Mouse (Mus musculus): ENCODE measurements around the gene Nr1h4. TPM values are rescaled to one million over a fixed set of nuclear protein-coding genes. Genes with fewer than 3 reads are reported as not detected.
"Not testable (repeated sequence)": the region's sequence is repeated elsewhere in the genome, so short reads cannot be mapped to it uniquely, and the experiment has no call there.

Gene Nr1h4
- not detected in 2 replicates for polyA plus RNA-seq (2016; fragmentation: Nextera tagmentation; extraction: Ambion mirVana)

- H3K27ac ChIP-seq = no peak within 1 kb of the TSS
- no peak within 1 kb of the TSS for H3K4me3 ChIP-seq
- H3K4me1 ChIP-seq = no peaks in the 10 kb centered on the region
- no peaks in the 10 kb centered on the region for H3K36me3 ChIP-seq
- no peak for ATAC-seq (ENCODE audit: insufficient number of reproducible peaks, insufficient read depth, low FRiP score, low TSS enrichment)
- no peak within 1 kb of the TSS for H3K9ac ChIP-seq
- H3K9me3 ChIP-seq = no peaks in the 10 kb centered on the region
- WGBS = 78% methylated on average over 17 of the region's 17 CpGs
- H3K27me3 ChIP-seq = no peaks in the 10 kb centered on the region
- H3K4me2 ChIP-seq (replicated peaks) = no peak within 1 kb of the TSS
Observed at GRCm38 (mm10) chr10:89532929-89533727, at the start of gene Nr1h4. Gene Nr1h4, minus strand, starts transcription at chr10:89533585.

DNA sequence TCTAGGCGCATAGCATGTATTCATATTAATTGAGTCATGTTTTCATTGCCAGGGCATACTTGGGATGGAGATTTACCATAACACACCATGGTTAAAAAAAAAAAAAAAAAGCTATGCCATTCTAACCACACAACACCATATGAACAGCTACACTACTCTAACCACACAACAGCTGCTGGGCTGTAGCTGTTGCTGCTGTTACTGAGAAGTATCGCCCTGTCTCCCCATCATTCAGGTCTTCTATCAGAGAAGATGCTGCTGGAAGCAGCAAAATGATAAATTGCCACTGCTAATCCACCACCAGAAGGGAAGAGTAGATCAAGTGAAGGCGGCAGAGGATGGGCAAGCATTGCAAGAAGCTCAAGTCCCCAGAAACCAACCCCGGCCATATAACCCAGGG lies 45.4 kb upstream of the Nr1h4 start:
- ATAC-seq (ENCODE audit: insufficient number of reproducible peaks, insufficient read depth, low FRiP score, low TSS enrichment) = no peak
- Histone ChIP-seq H3K4me2 (replicated peaks) (no peak overlapping the region), H3K4me1 (no peaks in the 10 kb centered on the region), H3K36me3 (no peaks in the 10 kb centered on the region), H3K4me3 (no peak overlapping the region), H3K27me3 (no peaks in the 10 kb centered on the region), H3K9ac (no peak overlapping the region), H3K27ac (no peak overlapping the region), H3K9me3 (no peaks in the 10 kb centered on the region)
- 88% methylated on average over 4 of the region's 4 CpGs for WGBS

GRCm38 (mm10) chr10:89577666-89578065 lies 44.3 kb upstream of the Nr1h4 start:
- no peaks in the 10 kb centered on the region for H3K9me3 ChIP-seq
- no peak overlapping the region for H3K9ac ChIP-seq
- no peaks in the 10 kb centered on the region for H3K4me1 ChIP-seq
- WGBS = 81% methylated on average over 3 of the region's 3 CpGs
- no peak overlapping the region for H3K4me3 ChIP-seq
- H3K36me3 ChIP-seq = no peaks in the 10 kb centered on the region
- ATAC-seq (ENCODE audit: insufficient number of reproducible peaks, insufficient read depth, low FRiP score, low TSS enrichment) = no peak
- H3K4me2 ChIP-seq (replicated peaks) = no peak overlapping the region
- H3K27me3 ChIP-seq = no peaks in the 10 kb centered on the region
- no peak overlapping the region for H3K27ac ChIP-seq

GRCm38 (mm10) chr10:89573421-89573820 lies 40.0 kb upstream of the Nr1h4 start:
- WGBS = 90% methylated on average over 3 of the region's 3 CpGs
- no peak overlapping the region for H3K4me3 ChIP-seq
- no peaks in the 10 kb centered on the region for H3K4me1 ChIP-seq
- no peaks in the 10 kb centered on the region for H3K27me3 ChIP-seq
- no peaks in the 10 kb centered on the region for H3K36me3 ChIP-seq
- no peak for ATAC-seq (ENCODE audit: insufficient number of reproducible peaks, insufficient read depth, low FRiP score, low TSS enrichment)
- H3K9ac ChIP-seq = no peak overlapping the region
- no peaks in the 10 kb centered on the region for H3K9me3 ChIP-seq
- no peak overlapping the region for H3K4me2 ChIP-seq (replicated peaks)
- H3K27ac ChIP-seq = no peak overlapping the region

GRCm38 (mm10) chr10:89572946-89573345 lies 39.6 kb upstream of the Nr1h4 start:
- 90% methylated on average over 6 of the region's 6 CpGs for WGBS
- H3K9ac ChIP-seq = no peak overlapping the region
- H3K27me3 ChIP-seq = no peaks in the 10 kb centered on the region
- no peak for ATAC-seq (ENCODE audit: insufficient number of reproducible peaks, insufficient read depth, low FRiP score, low TSS enrichment)
- H3K9me3 ChIP-seq = no peaks in the 10 kb centered on the region
- no peaks in the 10 kb centered on the region for H3K36me3 ChIP-seq
- no peak overlapping the region for H3K27ac ChIP-seq
- H3K4me3 ChIP-seq = no peak overlapping the region
- H3K4me2 ChIP-seq (replicated peaks) = no peak overlapping the region
- no peaks in the 10 kb centered on the region for H3K4me1 ChIP-seq

DNA sequence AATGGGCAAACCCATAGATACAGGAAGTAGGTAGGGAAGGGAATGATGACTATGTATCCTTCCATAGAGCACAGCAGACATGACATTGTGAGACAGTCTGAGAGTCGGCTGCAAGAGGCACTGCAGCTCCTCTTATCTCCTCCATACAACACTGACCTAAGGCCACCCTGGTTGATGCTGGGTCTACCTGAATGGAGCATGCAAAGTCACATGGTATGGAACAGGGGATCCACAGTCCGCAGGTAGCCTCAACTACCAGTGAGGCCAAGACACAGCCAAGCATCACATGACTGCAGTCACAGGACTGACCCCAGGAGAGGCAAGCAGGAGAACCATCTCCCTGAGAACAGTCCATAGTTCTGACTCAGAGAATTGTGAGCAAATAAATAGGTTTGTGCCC lies 34.0 kb upstream of the Nr1h4 start:
- Histone ChIP-seq H3K4me1 (no peaks in the 10 kb centered on the region), H3K27ac (no peak overlapping the region), H3K4me2 (replicated peaks) (no peak overlapping the region), H3K27me3 (no peaks in the 10 kb centered on the region), H3K9me3 (no peaks in the 10 kb centered on the region), H3K9ac (no peak overlapping the region), H3K36me3 (no peaks in the 10 kb centered on the region), H3K4me3 (no peak overlapping the region)
- WGBS = 93% methylated on average over 2 of the region's 2 CpGs
- ATAC-seq (ENCODE audit: insufficient number of reproducible peaks, insufficient read depth, low FRiP score, low TSS enrichment) = no peak

DNA sequence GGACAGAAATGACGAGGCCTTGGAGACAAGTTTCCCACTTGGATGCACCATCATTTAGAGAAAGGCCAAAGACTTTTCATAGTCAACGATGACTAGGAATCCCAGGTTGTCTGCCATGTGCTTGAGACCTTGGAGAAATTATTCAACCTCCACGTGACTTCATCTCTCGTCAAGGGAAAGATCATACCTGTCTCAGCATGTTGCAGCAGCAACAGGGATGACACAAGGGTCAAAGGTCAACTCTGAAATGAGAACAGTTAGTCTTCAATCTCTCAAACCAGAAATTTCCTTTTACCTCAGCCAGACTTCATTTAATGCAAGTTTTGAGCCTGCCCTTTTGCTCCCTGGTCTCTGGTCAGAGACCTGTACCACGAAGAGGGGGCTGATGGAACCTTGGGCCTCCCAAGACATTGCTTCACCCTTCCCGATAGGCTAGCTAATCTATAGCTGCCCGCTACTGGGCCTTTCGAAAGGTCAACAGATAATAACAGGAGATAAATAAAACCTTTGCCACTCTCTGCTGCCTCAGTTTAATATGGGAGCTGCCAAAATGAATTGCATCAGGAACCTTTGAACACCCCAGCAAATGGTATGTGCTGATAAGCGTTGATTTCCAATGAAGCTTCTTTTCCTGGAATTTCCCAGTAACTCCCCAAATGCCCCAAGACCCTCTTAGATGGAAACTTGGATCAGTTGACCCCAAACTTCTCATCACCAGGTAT lies 32.1 kb upstream of the Nr1h4 start:
- no peak overlapping the region for H3K27ac ChIP-seq
- no peaks in the 10 kb centered on the region for H3K27me3 ChIP-seq
- H3K4me1 ChIP-seq = no peaks in the 10 kb centered on the region
- 88% methylated on average over 9 of the region's 9 CpGs for WGBS
- no peak overlapping the region for H3K9ac ChIP-seq
- H3K9me3 ChIP-seq = no peaks in the 10 kb centered on the region
- no peak overlapping the region for H3K4me3 ChIP-seq
- ATAC-seq (ENCODE audit: insufficient number of reproducible peaks, insufficient read depth, low FRiP score, low TSS enrichment) = no peak
- no peak overlapping the region for H3K4me2 ChIP-seq (replicated peaks)
- H3K36me3 ChIP-seq = no peaks in the 10 kb centered on the region

DNA sequence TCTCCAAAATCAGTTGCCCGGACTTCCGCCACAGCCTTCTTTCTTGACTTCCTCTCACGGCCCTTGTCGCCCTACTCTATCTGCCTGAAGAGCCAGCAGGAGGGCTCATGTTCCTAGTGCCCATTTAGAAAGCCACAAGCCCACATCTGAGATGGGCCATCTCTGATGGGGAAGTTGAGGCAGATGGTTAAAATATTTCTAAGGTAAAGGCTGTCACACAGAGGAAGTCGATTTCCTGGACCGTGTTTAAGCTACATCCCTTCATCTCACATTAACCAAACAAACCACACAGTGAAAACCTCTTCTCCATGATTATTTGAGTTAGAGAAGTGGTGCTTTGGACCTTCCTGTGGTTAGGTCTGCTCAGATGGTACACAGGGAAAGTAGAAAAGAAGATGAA lies 28.7 kb upstream of the Nr1h4 start:
- Histone ChIP-seq H3K4me2 (replicated peaks) (no peak overlapping the region), H3K27me3 (no peaks in the 10 kb centered on the region), H3K4me1 (no peaks in the 10 kb centered on the region), H3K9me3 (no peaks in the 10 kb centered on the region), H3K4me3 (no peak overlapping the region), H3K27ac (no peak overlapping the region), H3K9ac (no peak overlapping the region), H3K36me3 (no peaks in the 10 kb centered on the region)
- WGBS = 86% methylated on average over 6 of the region's 6 CpGs
- ATAC-seq (ENCODE audit: insufficient number of reproducible peaks, insufficient read depth, low FRiP score, low TSS enrichment) = no peak

DNA sequence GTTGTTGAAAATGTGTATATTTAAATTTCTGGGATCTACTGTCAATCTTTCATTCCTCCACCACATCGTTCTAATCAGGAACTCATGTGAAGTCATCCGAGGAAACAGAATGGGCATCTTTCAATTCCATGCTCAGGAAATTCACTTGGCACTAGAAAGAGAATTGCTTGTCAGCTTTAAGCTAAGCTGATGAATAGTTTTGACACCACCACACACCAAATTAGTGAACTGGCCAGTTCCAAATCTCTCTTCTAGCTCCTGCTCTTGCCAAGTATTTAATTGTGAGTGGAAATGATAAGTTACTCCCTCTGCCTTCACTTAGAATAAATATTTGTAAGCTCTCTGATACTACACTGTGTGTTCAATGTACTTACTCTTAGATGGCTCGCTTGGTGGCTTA lies 26.0 kb upstream of the Nr1h4 start:
- no peak overlapping the region for H3K4me3 ChIP-seq
- H3K27ac ChIP-seq = no peak overlapping the region
- no peaks in the 10 kb centered on the region for H3K9me3 ChIP-seq
- H3K36me3 ChIP-seq = no peaks in the 10 kb centered on the region
- no peaks in the 10 kb centered on the region for H3K4me1 ChIP-seq
- no peak overlapping the region for H3K4me2 ChIP-seq (replicated peaks)
- H3K9ac ChIP-seq = no peak overlapping the region
- 70% methylated on average over 3 of the region's 3 CpGs for WGBS
- no peak for ATAC-seq (ENCODE audit: insufficient number of reproducible peaks, insufficient read depth, low FRiP score, low TSS enrichment)
- no peaks in the 10 kb centered on the region for H3K27me3 ChIP-seq

- not testable (repeated sequence) for H3K4me1 ChIP-seq; ATAC-seq (ENCODE audit: insufficient number of reproducible peaks, insufficient read depth, low FRiP score, low TSS enrichment); H3K4me3 ChIP-seq; H3K27me3 ChIP-seq; H3K9me3 ChIP-seq; H3K27ac ChIP-seq; H3K9ac ChIP-seq; H3K4me2 ChIP-seq (replicated peaks); H3K36me3 ChIP-seq
- WGBS = 81% methylated on average over 13 of the region's 13 CpGs
Observed at GRCm38 (mm10) chr10:89554885-89555284, 21.5 kb upstream of the Nr1h4 start.

- H3K9me3 ChIP-seq; H3K4me3 ChIP-seq; ATAC-seq (ENCODE audit: insufficient number of reproducible peaks, insufficient read depth, low FRiP score, low TSS enrichment); H3K4me2 ChIP-seq (replicated peaks); H3K9ac ChIP-seq; H3K4me1 ChIP-seq; H3K36me3 ChIP-seq; H3K27me3 ChIP-seq; H3K27ac ChIP-seq: not testable (repeated sequence)
- WGBS = 87% methylated on average over 7 of the region's 7 CpGs
Observed at GRCm38 (mm10) chr10:89553855-89554254, 20.5 kb upstream of the Nr1h4 start.

DNA sequence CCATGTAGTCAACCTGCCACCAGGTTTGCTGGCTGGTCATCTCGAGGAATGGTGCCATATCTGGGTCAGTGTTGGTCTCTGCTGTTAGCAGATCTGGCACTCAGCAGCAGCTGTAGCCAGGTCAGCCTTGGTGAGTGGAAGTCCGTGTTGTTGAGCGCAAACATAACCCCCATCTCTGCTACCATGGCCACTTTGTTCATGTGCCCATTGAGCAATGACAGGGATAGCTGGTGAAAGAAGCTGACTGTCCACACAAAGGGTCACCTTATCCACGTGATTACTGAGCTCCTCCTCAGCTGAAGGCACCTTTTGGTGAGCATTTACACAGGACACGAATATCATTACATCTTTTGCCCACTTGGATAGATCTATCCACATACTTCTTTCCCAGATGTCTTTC lies 19.6 kb upstream of the Nr1h4 start:
- no peaks in the 10 kb centered on the region for H3K9me3 ChIP-seq
- no peaks in the 10 kb centered on the region for H3K4me1 ChIP-seq
- no peaks in the 10 kb centered on the region for H3K27me3 ChIP-seq
- H3K36me3 ChIP-seq = no peaks in the 10 kb centered on the region
- H3K27ac ChIP-seq = no peak overlapping the region
- no peak overlapping the region for H3K4me2 ChIP-seq (replicated peaks)
- H3K4me3 ChIP-seq = no peak overlapping the region
- no peak overlapping the region for H3K9ac ChIP-seq
- 75% methylated on average over 5 of the region's 5 CpGs for WGBS
- ATAC-seq (ENCODE audit: insufficient number of reproducible peaks, insufficient read depth, low FRiP score, low TSS enrichment) = no peak

All from embryonic facial prominence, embryonic 12.5 days (tissue).